Mouse (Mus musculus): ENCODE results near the gene Adgrf3.

The Adgrf3 gene

GRCm38 (mm10) chr5:30202221-30202620 is 3.3 kb downstream of the Adgrf3 start:
- DNase-seq (ENCODE audit: low read depth, low spot score): no peak

GRCm38 (mm10) chr5:30201521-30201920 is 4.0 kb downstream of the Adgrf3 start:
- peak; percentile 36 for DNase-seq (ENCODE audit: low read depth, low spot score)

GRCm38 (mm10) chr5:30198257-30198656 is 7.3 kb downstream of the Adgrf3 start:
- DNase-seq (ENCODE audit: low read depth, low spot score): no peak

- no peak for DNase-seq (ENCODE audit: low read depth, low spot score)
These were observed 10.2 kb downstream of the Adgrf3 start for GRCm38 (mm10) chr5:30195340-30195739.

GRCm38 (mm10) chr5:30192452-30192851 is 13.1 kb downstream of the Adgrf3 start:
- DNase-seq (ENCODE audit: low read depth, low spot score): no peak

GRCm38 (mm10) chr5:30187687-30188485 is 17.6 kb downstream of the Adgrf3 start:
- DNase-seq (ENCODE audit: low read depth, low spot score): no peak

GRCm38 (mm10) chr5:30175811-30176210 is 29.7 kb downstream of the Adgrf3 start:
- no peak for DNase-seq (ENCODE audit: low read depth, low spot score)

- no peak for DNase-seq (ENCODE audit: low read depth, low spot score)
These were observed 32.4 kb downstream of the Adgrf3 start for GRCm38 (mm10) chr5:30172931-30173692.

- no peak for DNase-seq (ENCODE audit: low read depth, low spot score)
These were observed 33.4 kb downstream of the Adgrf3 start for GRCm38 (mm10) chr5:30172115-30172514.

- DNase-seq (ENCODE audit: low read depth, low spot score): no peak
These were observed 35.1 kb downstream of the Adgrf3 start for GRCm38 (mm10) chr5:30170303-30170940.

GRCm38 (mm10) chr5:30165234-30165946 is 40.1 kb downstream of the Adgrf3 start:
- no peak for DNase-seq (ENCODE audit: low read depth, low spot score)

- DNase-seq (ENCODE audit: low read depth, low spot score): no peak
These were observed 43.2 kb downstream of the Adgrf3 start for GRCm38 (mm10) chr5:30162339-30162738.

GRCm38 (mm10) chr5:30161836-30162235 is 43.7 kb downstream of the Adgrf3 start:
- no peak for DNase-seq (ENCODE audit: low read depth, low spot score)

- DNase-seq (ENCODE audit: low read depth, low spot score): no peak
These were observed 45.9 kb downstream of the Adgrf3 start for GRCm38 (mm10) chr5:30159601-30160000.

- no peak for DNase-seq (ENCODE audit: low read depth, low spot score)
These were observed 49.5 kb downstream of the Adgrf3 start for GRCm38 (mm10) chr5:30155821-30156629.

- DNase-seq (ENCODE audit: low read depth, low spot score): no peak
These were observed 50.1 kb downstream of the Adgrf3 start for GRCm38 (mm10) chr5:30155395-30155792.

- DNase-seq (ENCODE audit: low read depth, low spot score): peak; percentile 87
These were observed 50.8 kb downstream of the Adgrf3 start, which contains the start of the genes Hadha and Hadhb for GRCm38 (mm10) chr5:30154474-30155394. Hadha (minus strand) TSS chr5:30155162. Hadhb (plus strand) TSS chr5:30155248.

GRCm38 (mm10) chr5:30154013-30154412 is 51.5 kb downstream of the Adgrf3 start:
- DNase-seq (ENCODE audit: low read depth, low spot score): no peak

GRCm38 (mm10) chr5:30153222-30153621 is 52.3 kb downstream of the Adgrf3 start:
- DNase-seq (ENCODE audit: low read depth, low spot score): no peak

GRCm38 (mm10) chr5:30152413-30152812 is 53.1 kb downstream of the Adgrf3 start:
- DNase-seq (ENCODE audit: low read depth, low spot score): no peak

Data from retina, adult 2 months (tissue).